Mouse (Mus musculus) c-Kit-negative CD71-positive TER-119-positive erythroid progenitor cells, embryonic 14.5 days (primary cell): ENCODE data around the gene Vwa3b.
"Not testable (repeated sequence)": the region's sequence is repeated elsewhere in the genome, so short reads cannot be mapped to it uniquely, and the experiment has no call there.

Experiments used
- DNase-seq: peaks from one replicate; pipeline ENCODE4 v3.0.0-alpha.2; 2013; ENCODE audit warnings: low read depth, low spot score

Gene Vwa3b

GRCm38 (mm10) chr1:37025962-37026686, at the start of gene Vwa3b:
Gene Vwa3b (plus strand): TSS chr1:37026596.
- no peak for DNase-seq

GRCm38 (mm10) chr1:36976770-36977169, 49.6 kb upstream of the Vwa3b start:
- no peak for DNase-seq

- DNase-seq: no peak
These were observed 44.0 kb upstream of the Vwa3b start for GRCm38 (mm10) chr1:36982191-36982961.

GRCm38 (mm10) chr1:36983754-36984153, 42.6 kb upstream of the Vwa3b start:
- DNase-seq: no peak

GRCm38 (mm10) chr1:36984406-36984805, 42.0 kb upstream of the Vwa3b start:
- no peak for DNase-seq

GRCm38 (mm10) chr1:36985896-36986295, 40.5 kb upstream of the Vwa3b start:
- DNase-seq: no peak

- no peak for DNase-seq
These were observed 39.8 kb upstream of the Vwa3b start for GRCm38 (mm10) chr1:36986396-36987160.

- no peak for DNase-seq
These were observed 38.9 kb upstream of the Vwa3b start for GRCm38 (mm10) chr1:36987172-36988148.

GRCm38 (mm10) chr1:36988161-36988560, 38.2 kb upstream of the Vwa3b start:
- DNase-seq: no peak

- no peak for DNase-seq
These were observed 37.8 kb upstream of the Vwa3b start for GRCm38 (mm10) chr1:36988561-36988960.

GRCm38 (mm10) chr1:36994296-36994695, 32.1 kb upstream of the Vwa3b start:
- no peak for DNase-seq

GRCm38 (mm10) chr1:36995760-36996159, 30.6 kb upstream of the Vwa3b start:
- no peak for DNase-seq

- DNase-seq: no peak
These were observed 29.7 kb upstream of the Vwa3b start for GRCm38 (mm10) chr1:36996561-36997213.

GRCm38 (mm10) chr1:37000307-37000706, 26.1 kb upstream of the Vwa3b start:
- DNase-seq: no peak

- no peak for DNase-seq
These were observed 24.6 kb upstream of the Vwa3b start for GRCm38 (mm10) chr1:37001636-37002315.

GRCm38 (mm10) chr1:37002316-37003008, 23.9 kb upstream of the Vwa3b start:
- no peak for DNase-seq

GRCm38 (mm10) chr1:37004533-37004932, 21.9 kb upstream of the Vwa3b start:
- DNase-seq: no peak

- DNase-seq: no peak
These were observed 21.4 kb upstream of the Vwa3b start for GRCm38 (mm10) chr1:37005036-37005435.

- DNase-seq: not testable (repeated sequence)
These were observed 19.9 kb upstream of the Vwa3b start for GRCm38 (mm10) chr1:37006529-37006928.
